Mouse (Mus musculus) right cerebral cortex, adult 2 months (tissue): ENCODE data around the gene Il31ra.
A peak's percentile ranks its signal among the peaks of the same experiment; 100 is the strongest.

Experiments
- DNase-seq, 2 experiments: peaks; one replicate each; pipeline ENCODE4 v3.0.0; 2021 to 2022; ENCODE audit warnings: low spot score in 2 of 2

Il31ra gene

GRCm38 (mm10) chr13:112508487-112508886 is 85.7 kb downstream of the Il31ra start:
- DNase-seq, result no peak

GRCm38 (mm10) chr13:112507691-112508090 is 86.5 kb downstream of the Il31ra start:
- DNase-seq, result no peak

- peak; percentile 11 to 13 for DNase-seq
Observed at GRCm38 (mm10) chr13:112506766-112507165, 87.4 kb downstream of the Il31ra start.

- no peak for DNase-seq
Observed at GRCm38 (mm10) chr13:112505436-112505835, 88.7 kb downstream of the Il31ra start.

- DNase-seq, result no peak
Observed at GRCm38 (mm10) chr13:112503846-112504245, 90.3 kb downstream of the Il31ra start.

GRCm38 (mm10) chr13:112500466-112500865 is 93.7 kb downstream of the Il31ra start:
- no peak for DNase-seq

GRCm38 (mm10) chr13:112500027-112500426 is 94.1 kb downstream of the Il31ra start:
- no peak for DNase-seq

- no peak for DNase-seq
Observed at GRCm38 (mm10) chr13:112494590-112494989, 99.6 kb downstream of the Il31ra start.

- DNase-seq, result no peak
Observed at GRCm38 (mm10) chr13:112492285-112492678, 101.9 kb downstream of the Il31ra start.

- DNase-seq, result no peak
Observed at GRCm38 (mm10) chr13:112491636-112492284, 102.4 kb downstream of the Il31ra start.

GRCm38 (mm10) chr13:112490036-112490435 is 104.1 kb downstream of the Il31ra start:
- DNase-seq, result no peak

- no peak for DNase-seq
Observed at GRCm38 (mm10) chr13:112486676-112487075, 107.5 kb downstream of the Il31ra start.

GRCm38 (mm10) chr13:112486236-112486635 is 107.9 kb downstream of the Il31ra start:
- DNase-seq, result no peak

GRCm38 (mm10) chr13:112483015-112483414 is 111.1 kb downstream of the Il31ra start:
- DNase-seq, result no peak

- DNase-seq, result no peak
Observed at GRCm38 (mm10) chr13:112482525-112482924, 111.6 kb downstream of the Il31ra start.

- no peak for DNase-seq
Observed at GRCm38 (mm10) chr13:112479926-112480325, 114.2 kb downstream of the Il31ra start.

GRCm38 (mm10) chr13:112479032-112479431 is 115.1 kb downstream of the Il31ra start:
- no peak for DNase-seq

GRCm38 (mm10) chr13:112473757-112474755 is 120.1 kb downstream of the Il31ra start:
- DNase-seq, result no peak

- DNase-seq, result no peak
Observed at GRCm38 (mm10) chr13:112472401-112473023, 121.6 kb downstream of the Il31ra start.

- DNase-seq, result no peak
Observed at GRCm38 (mm10) chr13:112471201-112471600, 123.0 kb downstream of the Il31ra start.
